Mouse (Mus musculus) liver, embryonic 18 days (tissue): ENCODE results near the gene Spocd1. TPM values are rescaled to one million over a fixed set of nuclear protein-coding genes. Genes with fewer than 3 reads are reported as not detected.

Experiments
- polyA plus RNA-seq: library from polyadenylated mRNA; depleted of rRNA; stranded (reverse); fragments of >200 nt; gene quantifications from 2 replicates; pipeline ENCODE4 v1.2.3, GENCODE M21; 2012; rRNA removed

Spocd1 gene
- polyA plus RNA-seq = 0.01 TPM in 2 replicates

GRCm38 (mm10) chr4:129928949-129929348, at the start of gene Spocd1:
Gene Spocd1 (plus strand): TSS chr4:129929249.

GRCm38 (mm10) chr4:129984421-129985061, 55.5 kb downstream of the Spocd1 start, which contains the start of gene Adgrb2:
Gene Adgrb2 (plus strand): TSS chr4:129984870.

Other genes with a start within 250 kb of the Spocd1 start
- gene Tmem39b, start 232.4 kb upstream of the Spocd1 start, polyA plus RNA-seq = 7.4 and 7.7 TPM in 2 replicates
- 8.8 and 9.2 TPM in 2 replicates for gene Khdrbs1, start 186.9 kb upstream of the Spocd1 start, polyA plus RNA-seq
- 36.1 and 40.3 TPM in 2 replicates for gene Ptp4a2, start 118.0 kb upstream of the Spocd1 start, polyA plus RNA-seq
- 0.12 and 0.13 TPM in 2 replicates for gene Adgrb2, start 55.6 kb downstream of the Spocd1 start, polyA plus RNA-seq
- gene Col16a1, start 118.6 kb downstream of the Spocd1 start, polyA plus RNA-seq = 4.1 and 4.4 TPM in 2 replicates
- gene Pef1, start 173.3 kb downstream of the Spocd1 start, polyA plus RNA-seq = 23.9 and 25.7 TPM in 2 replicates
- gene Hcrtr1, start 210.1 kb downstream of the Spocd1 start, polyA plus RNA-seq = 0.08 and 0.12 TPM in 2 replicates
- gene Tinagl1, start 245.9 kb downstream of the Spocd1 start, polyA plus RNA-seq = 26.1 and 27.1 TPM in 2 replicates